Mouse (Mus musculus): ENCODE results near the gene Zfp513. TPM values are rescaled to one million over a fixed set of nuclear protein-coding genes. Genes with fewer than 3 reads are reported as not detected.

The Zfp513 gene
- polyA plus RNA-seq (2014; fragmentation: Illumina TruSeq; extraction: RNeasy Lipid Tissue Mini Kit (QIAGEN cat#74804); ENCODE audit: low read depth, low replicate concordance) = 1.4 TPM

DNA sequence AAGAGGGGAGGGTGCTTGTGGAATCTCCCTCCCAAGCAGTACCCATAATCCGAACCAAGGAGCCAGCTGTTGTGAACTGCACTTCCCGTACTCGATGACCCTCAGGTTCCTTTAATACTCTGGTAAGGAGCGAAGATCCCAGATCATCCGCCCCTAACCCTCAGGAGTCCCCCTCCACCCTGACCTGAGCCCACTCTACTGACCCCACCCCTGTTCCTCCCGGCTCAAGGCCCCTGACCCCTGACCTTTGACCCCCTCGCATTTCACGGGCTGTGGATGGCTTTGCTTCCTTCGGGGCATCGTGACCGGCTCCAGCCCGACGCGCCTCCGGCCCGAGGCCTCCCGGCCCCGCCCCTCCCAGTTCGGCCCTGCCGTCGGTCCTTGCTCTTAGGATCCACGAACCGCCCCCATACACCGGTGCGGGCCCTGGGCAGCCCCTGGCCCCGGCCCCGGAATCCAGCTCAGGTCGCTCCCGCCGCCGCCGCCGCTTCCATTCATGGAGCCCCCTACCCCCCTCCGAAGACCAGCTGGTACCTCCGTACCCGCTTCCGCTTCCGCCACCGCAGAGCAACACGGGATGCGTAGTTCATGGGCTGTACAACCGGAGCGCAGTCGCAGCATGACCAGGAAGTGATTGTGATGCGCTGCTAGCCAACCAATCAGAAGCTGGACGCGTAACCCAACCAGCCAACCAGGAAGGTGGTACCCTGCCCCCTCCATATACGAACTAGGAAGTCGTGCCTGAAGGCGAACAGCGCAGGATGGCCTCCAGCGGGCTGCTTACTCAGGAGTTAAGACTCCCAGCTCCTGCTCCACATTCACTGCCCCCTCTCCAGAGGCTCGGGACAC is at the start of gene Zfp513:
Zfp513 (minus strand) TSS at position 562 of the 849 bp plus-strand sequence.

DNA sequence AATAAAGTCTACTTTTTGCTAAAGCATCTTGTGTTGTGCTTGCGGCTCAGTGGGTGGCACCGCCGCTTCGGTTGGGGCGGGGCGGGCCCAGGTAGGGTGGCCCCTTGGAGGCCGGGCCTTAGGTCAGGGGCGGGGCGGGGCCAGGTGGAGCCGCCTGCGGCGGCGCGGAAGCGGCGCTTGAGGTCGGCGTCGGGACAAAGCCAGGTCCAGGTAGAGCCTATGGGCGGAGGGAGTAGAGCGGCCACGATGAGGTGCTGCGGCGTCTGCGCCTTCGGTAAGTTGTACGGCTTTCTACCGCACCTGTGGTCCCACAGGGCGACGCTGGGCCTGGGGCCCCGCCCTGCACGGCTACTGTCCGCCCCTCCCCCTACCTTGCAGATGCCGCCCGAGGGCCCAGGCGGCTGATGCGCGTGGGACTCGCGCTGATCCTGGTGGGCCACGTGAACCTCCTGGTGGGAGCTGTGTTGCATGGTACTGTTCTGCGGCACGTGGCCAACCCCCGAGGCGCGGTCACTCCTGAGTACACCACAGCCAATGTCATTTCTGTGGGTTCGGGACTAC is 49.5 kb upstream of the Zfp513 start, which contains the start of gene Krtcap3:
Krtcap3 (plus strand) TSS at position 151 of the 561 bp plus-strand sequence.

DNA sequence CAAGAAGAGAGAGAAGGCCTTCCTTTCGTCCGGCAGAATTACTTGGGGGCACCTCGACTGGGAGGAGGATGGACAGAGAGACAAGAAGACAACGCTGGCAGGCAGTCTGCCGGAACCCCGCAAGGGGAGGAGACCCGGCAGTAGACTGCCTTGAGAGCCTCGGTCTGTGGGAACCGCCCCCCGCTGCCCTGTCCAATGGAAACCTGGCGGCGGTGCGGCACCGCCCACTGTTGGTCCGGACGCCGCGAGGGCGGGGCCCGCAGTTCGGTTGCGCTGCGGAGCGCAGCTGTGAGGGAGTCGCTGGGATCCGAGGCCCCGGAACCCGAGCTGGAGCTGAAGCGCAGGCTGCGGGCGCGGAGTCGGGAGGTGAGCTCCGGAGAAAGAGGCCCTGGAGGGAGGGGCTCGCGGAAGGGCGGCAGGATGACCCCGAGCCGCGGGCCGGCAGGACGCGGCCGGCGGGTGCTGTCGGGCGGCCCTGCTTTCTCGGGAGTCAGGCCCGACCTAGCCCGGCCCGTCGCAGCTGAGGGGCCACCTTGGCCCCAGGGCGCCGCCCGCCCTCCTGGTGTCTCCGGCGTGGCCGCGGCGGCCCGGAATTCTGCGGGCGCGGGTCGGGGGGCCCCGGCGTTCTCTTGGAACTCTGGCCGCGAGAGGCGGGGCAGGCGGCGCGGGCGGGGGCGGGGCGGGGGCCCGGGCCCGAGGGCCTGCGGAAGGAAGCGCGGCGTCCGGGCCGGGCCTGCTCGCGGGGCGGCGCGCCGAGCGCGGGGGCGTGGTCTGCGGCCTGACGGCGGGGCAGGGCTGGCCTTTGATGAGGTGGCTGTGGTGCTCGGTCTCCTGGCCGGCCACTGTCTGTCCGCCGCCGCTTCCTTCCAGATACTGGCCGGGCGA is 38.8 kb upstream of the Zfp513 start, which contains the start of the genes Nrbp1 and Gm9970:
Nrbp1 (plus strand) TSS at position 228 of the 885 bp plus-strand sequence.
Gm9970 (minus strand) TSS at position 596 of the 885 bp plus-strand sequence.

DNA sequence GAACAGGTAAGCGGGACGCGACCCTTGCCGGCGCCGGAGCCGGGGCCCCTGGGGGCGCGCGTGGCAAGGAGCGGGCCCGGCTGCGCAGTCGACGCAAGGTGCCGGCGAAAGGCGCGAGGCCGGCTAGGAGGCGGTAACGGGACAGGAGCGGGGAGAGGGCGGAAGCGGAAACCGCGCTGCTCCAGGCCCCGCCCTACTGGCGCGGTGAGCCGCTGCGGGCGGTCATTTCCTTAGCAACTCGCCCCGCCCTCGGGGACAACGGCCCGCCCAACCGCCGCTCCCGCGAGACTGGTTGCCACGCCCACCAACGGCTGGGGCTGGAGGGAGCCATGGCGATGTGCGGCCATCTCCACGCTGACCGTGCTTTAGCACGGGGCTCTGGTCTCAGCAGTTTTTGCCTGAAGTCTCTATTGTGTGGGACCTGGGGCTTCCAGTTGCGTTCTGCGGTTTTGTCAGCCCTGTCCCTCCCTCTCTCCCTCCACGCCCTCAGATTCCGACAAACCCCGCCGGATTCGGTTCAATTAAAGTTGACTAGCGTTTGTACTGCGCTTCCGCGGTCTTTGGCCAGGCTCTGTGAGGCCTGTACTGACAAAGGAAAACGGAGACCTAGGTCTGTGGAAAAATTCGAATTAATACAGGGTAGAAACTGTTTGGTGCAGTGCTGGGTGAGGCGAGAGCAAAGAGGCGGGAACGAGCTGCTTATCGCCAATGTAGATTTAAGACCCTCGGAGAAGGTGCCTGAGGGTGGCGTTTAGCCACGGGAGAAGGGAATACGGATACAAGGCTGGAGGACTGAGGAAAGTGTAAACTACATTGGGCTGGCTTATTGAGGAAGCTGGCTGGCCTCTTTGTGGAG is 18.6 kb upstream of the Zfp513 start, which contains the start of gene Ppm1g:
Ppm1g (minus strand) TSS at position 240 of the 856 bp plus-strand sequence.

DNA sequence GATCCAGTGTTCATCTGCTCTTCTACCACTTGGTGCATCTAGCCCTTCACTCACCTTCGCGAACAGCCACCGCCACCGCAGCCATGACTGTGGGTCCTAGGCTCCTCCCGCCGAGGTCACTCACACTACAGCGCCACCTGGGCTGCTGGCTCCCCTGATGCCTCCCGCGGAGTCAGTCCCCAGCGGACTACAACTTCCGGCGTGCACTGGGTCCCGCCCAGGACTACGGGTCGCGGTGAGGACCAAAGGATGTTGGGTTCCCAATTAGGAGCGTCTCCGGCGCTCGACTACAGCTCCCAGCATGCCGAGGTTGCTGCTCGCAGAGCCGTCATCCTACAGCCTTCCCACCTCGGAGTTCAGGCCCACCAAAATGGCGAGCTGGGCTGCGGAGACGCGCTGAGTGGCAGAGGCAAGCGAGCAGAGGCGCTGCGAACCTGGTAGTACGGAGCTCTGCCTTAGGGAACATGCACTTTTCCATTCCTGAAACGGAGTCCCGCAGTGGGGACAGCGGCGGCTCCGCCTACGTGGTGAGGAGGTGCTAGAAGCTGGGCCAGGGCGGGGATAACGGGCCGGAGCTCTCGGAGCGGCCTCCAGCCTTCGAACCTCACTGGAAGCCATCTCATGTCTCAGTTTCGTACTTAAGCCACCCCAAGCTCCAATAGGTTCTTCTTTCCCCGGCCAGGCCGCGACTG is 9.0 kb downstream of the Zfp513 start, which contains the start of the genes Snx17 and Eif2b4:
Snx17 (plus strand) TSS at position 289 of the 692 bp plus-strand sequence.
Eif2b4 (minus strand) TSS at position 492 of the 692 bp plus-strand sequence.

DNA sequence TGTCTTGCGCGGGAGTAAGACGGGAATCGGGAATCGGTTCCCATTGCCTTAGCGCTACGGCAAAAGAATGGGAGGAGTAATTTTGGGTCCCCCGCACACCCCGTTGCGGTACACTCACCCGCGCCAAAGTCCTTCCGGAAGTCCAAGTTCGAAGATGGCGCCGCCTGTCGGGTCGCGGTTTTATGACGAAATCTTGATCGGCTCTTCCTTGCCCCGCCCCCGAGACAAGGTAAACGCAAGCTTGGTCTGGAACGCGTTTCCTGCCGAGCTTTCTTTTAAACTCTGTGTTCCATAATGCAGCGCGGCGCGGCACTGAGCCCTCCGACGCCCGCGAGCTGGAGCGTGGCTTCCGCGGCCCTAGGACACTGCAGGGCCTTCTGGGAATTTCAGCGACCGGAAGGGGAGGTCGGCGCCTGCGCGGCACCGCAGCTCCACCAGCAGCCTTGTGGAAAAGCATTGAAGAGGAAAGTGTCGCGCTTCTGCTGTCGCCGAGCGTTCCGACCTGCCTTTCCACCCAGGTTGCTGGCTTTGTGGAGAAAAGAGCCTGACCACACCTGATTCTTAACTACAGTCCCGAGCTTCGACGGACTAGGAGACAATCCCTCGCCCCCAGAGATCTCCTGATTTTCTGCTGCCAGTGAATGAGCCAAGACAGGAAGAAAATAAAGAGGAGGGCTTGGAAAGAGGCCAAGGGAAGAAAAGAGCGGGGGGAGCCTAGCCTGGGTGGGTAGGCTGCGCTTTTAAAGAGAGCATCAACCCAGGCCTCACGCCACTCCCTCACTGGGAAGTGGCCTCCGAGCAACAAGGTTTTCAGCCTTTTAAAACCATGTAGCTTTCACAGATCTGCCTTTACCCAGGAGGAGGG is 22.1 kb downstream of the Zfp513 start, which contains the start of the genes Gm29609 and Gtf3c2:
Gm29609 (minus strand) TSS at position 146 of the 865 bp plus-strand sequence.
Gtf3c2 (minus strand) TSS at position 379 of the 865 bp plus-strand sequence.

DNA sequence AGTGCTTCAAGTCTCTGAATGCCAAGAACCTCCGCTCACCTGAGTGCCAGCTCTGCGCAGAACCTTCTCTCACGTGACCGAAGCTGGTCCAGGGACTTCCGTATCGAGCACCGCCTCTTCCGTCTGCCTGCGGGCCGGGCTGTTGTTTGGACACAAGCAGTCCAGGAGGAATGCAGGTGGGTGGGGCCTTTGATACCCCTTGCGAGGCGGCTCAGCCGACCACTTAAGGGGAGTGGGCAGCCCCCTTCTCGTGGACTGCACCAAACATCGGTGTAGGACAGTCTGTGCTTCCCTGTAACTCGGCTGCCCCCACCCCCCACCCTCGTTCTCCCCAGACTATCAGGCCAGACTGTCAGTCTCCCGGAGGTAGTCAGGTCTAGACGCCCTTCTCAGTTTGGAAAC is 48.0 kb downstream of the Zfp513 start, which contains the start of gene Mpv17:
Mpv17 (minus strand) TSS at position 100 of the 402 bp plus-strand sequence.

Other genes with a start within 250 kb of the Zfp513 start
- gene Preb, start 241.9 kb downstream of the Zfp513 start, polyA plus RNA-seq (2014; fragmentation: Illumina TruSeq; extraction: RNeasy Lipid Tissue Mini Kit (QIAGEN cat#74804); ENCODE audit: low read depth, low replicate concordance) = 34.2 TPM
- not detected for gene Tcf23, start 233.6 kb downstream of the Zfp513 start, polyA plus RNA-seq (2014; fragmentation: Illumina TruSeq; extraction: RNeasy Lipid Tissue Mini Kit (QIAGEN cat#74804); ENCODE audit: low read depth, low replicate concordance)
- 116 TPM for gene Atraid, start 154.0 kb downstream of the Zfp513 start, polyA plus RNA-seq (2014; fragmentation: Illumina TruSeq; extraction: RNeasy Lipid Tissue Mini Kit (QIAGEN cat#74804); ENCODE audit: low read depth, low replicate concordance)
- 1.8 TPM for gene Slc5a6, start 153.4 kb downstream of the Zfp513 start, polyA plus RNA-seq (2014; fragmentation: Illumina TruSeq; extraction: RNeasy Lipid Tissue Mini Kit (QIAGEN cat#74804); ENCODE audit: low read depth, low replicate concordance)
- 0.29 TPM for gene Cad, start 147.5 kb downstream of the Zfp513 start, polyA plus RNA-seq (2014; fragmentation: Illumina TruSeq; extraction: RNeasy Lipid Tissue Mini Kit (QIAGEN cat#74804); ENCODE audit: low read depth, low replicate concordance)
- gene Dnajc5g, start 96.0 kb downstream of the Zfp513 start, polyA plus RNA-seq (2014; fragmentation: Illumina TruSeq; extraction: RNeasy Lipid Tissue Mini Kit (QIAGEN cat#74804); ENCODE audit: low read depth, low replicate concordance) = not detected
- gene Slc30a3, start 94.1 kb downstream of the Zfp513 start, polyA plus RNA-seq (2014; fragmentation: Illumina TruSeq; extraction: RNeasy Lipid Tissue Mini Kit (QIAGEN cat#74804); ENCODE audit: low read depth, low replicate concordance) = not detected
- not detected for gene Trim54, start 85.6 kb downstream of the Zfp513 start, polyA plus RNA-seq (2014; fragmentation: Illumina TruSeq; extraction: RNeasy Lipid Tissue Mini Kit (QIAGEN cat#74804); ENCODE audit: low read depth, low replicate concordance)
- gene Ucn, start 63.5 kb downstream of the Zfp513 start, polyA plus RNA-seq (2014; fragmentation: Illumina TruSeq; extraction: RNeasy Lipid Tissue Mini Kit (QIAGEN cat#74804); ENCODE audit: low read depth, low replicate concordance) = not detected
- gene Mpv17, start 48.1 kb downstream of the Zfp513 start, polyA plus RNA-seq (2014; fragmentation: Illumina TruSeq; extraction: RNeasy Lipid Tissue Mini Kit (QIAGEN cat#74804); ENCODE audit: low read depth, low replicate concordance) = 31.4 TPM
- 0.13 TPM for gene Gm29609, start 22.4 kb downstream of the Zfp513 start, polyA plus RNA-seq (2014; fragmentation: Illumina TruSeq; extraction: RNeasy Lipid Tissue Mini Kit (QIAGEN cat#74804); ENCODE audit: low read depth, low replicate concordance)
- gene Gtf3c2, start 22.2 kb downstream of the Zfp513 start, polyA plus RNA-seq (2014; fragmentation: Illumina TruSeq; extraction: RNeasy Lipid Tissue Mini Kit (QIAGEN cat#74804); ENCODE audit: low read depth, low replicate concordance) = 30.5 TPM
- gene Snx17, start 9.1 kb downstream of the Zfp513 start, polyA plus RNA-seq (2014; fragmentation: Illumina TruSeq; extraction: RNeasy Lipid Tissue Mini Kit (QIAGEN cat#74804); ENCODE audit: low read depth, low replicate concordance) = 8.9 TPM
- gene Eif2b4, start 8.9 kb downstream of the Zfp513 start, polyA plus RNA-seq (2014; fragmentation: Illumina TruSeq; extraction: RNeasy Lipid Tissue Mini Kit (QIAGEN cat#74804); ENCODE audit: low read depth, low replicate concordance) = 3.8 TPM
- 13.4 TPM for gene Ppm1g, start 18.4 kb upstream of the Zfp513 start, polyA plus RNA-seq (2014; fragmentation: Illumina TruSeq; extraction: RNeasy Lipid Tissue Mini Kit (QIAGEN cat#74804); ENCODE audit: low read depth, low replicate concordance)
- 45.4 TPM for gene Nrbp1, start 38.6 kb upstream of the Zfp513 start, polyA plus RNA-seq (2014; fragmentation: Illumina TruSeq; extraction: RNeasy Lipid Tissue Mini Kit (QIAGEN cat#74804); ENCODE audit: low read depth, low replicate concordance)
- not detected for gene Gm9970, start 38.9 kb upstream of the Zfp513 start, polyA plus RNA-seq (2014; fragmentation: Illumina TruSeq; extraction: RNeasy Lipid Tissue Mini Kit (QIAGEN cat#74804); ENCODE audit: low read depth, low replicate concordance)
- gene Krtcap3, start 49.4 kb upstream of the Zfp513 start, polyA plus RNA-seq (2014; fragmentation: Illumina TruSeq; extraction: RNeasy Lipid Tissue Mini Kit (QIAGEN cat#74804); ENCODE audit: low read depth, low replicate concordance) = 1.0 TPM
- 6.5 TPM for gene Ift172, start 88.8 kb upstream of the Zfp513 start, polyA plus RNA-seq (2014; fragmentation: Illumina TruSeq; extraction: RNeasy Lipid Tissue Mini Kit (QIAGEN cat#74804); ENCODE audit: low read depth, low replicate concordance)
- gene Fndc4, start 93.8 kb upstream of the Zfp513 start, polyA plus RNA-seq (2014; fragmentation: Illumina TruSeq; extraction: RNeasy Lipid Tissue Mini Kit (QIAGEN cat#74804); ENCODE audit: low read depth, low replicate concordance) = 27.8 TPM
- 78.9 TPM for gene Gckr, start 95.1 kb upstream of the Zfp513 start, polyA plus RNA-seq (2014; fragmentation: Illumina TruSeq; extraction: RNeasy Lipid Tissue Mini Kit (QIAGEN cat#74804); ENCODE audit: low read depth, low replicate concordance)